20 mouse cellular contexts compared by ENCODE assay signal in genomic region chr2:20657856-20658255, GRCm38 (mm10).
DNase-seq lines count a peak whose midpoint lies in the region; ATAC-seq and TF ChIP-seq lines count a peak whose summit lies in the region.
"Had no signal": no experiment of that assay in that cellular context is flagged by ENCODE, and none has a peak within 500 bp of the region (broad histone marks: within the 10 kb centered on the region; RNA-seq: fewer than 3 reads in every experiment).

No protein-coding gene starts in this region.

- H3K27me3 ChIP-seq in kidney, embryonic 14.5 days (ENCODE audit: control insufficient read depth, insufficient read depth, low read length), result no peaks in the 10 kb centered on the region
- no peaks in the 10 kb centered on the region for H3K27me3 ChIP-seq in E14TG2a.4 (ENCODE audit: insufficient read depth, low read length)
- no peaks in the 10 kb centered on the region for H3K27me3 ChIP-seq in intestine, embryonic 15.5 days (replicated peaks)
- H3K27me3 ChIP-seq: embryonic facial prominence, embryonic 12.5 days; hindbrain, embryonic 13.5 days; liver, embryonic 12.5 days; lung, embryonic 15.5 days; megakaryocyte, embryonic 14.5 days; midbrain, embryonic 15.5 days had no signal

- no peaks in the 10 kb centered on the region; the same call in 1 of the 2 replicates for H3K4me1 ChIP-seq in kidney, embryonic 14.5 days (ENCODE audit: control insufficient read depth, insufficient read depth, low read length)
- H3K4me1 ChIP-seq in E14TG2a.4 (replicated peaks; ENCODE audit: low read depth, low read length), result peaks cover 92% of the 10 kb centered on the region
- peaks cover 3% of the 10 kb centered on the region; the same call in 1 of the 2 replicates for H3K4me1 ChIP-seq in intestine, embryonic 15.5 days (replicated peaks)
- H3K4me1 ChIP-seq: hindbrain, embryonic 13.5 days; limb, embryonic 10.5 days; liver, embryonic 12.5 days; megakaryocyte, embryonic 14.5 days; midbrain, embryonic 15.5 days had no signal

- intact Hi-C loops in gastrocnemius, adult 2 months (cut with DNase I), result no loop called here

- no peak overlapping the region for H3K27ac ChIP-seq in kidney, embryonic 14.5 days (ENCODE audit: low read depth, low read length)
- no peak overlapping the region for H3K27ac ChIP-seq in intestine, embryonic 15.5 days
- no peak overlapping the region for H3K27ac ChIP-seq in gastrocnemius, adult 2 months
- H3K27ac ChIP-seq in layer of hippocampus, adult 2 months, result no peak overlapping the region
- H3K27ac ChIP-seq: embryonic facial prominence, embryonic 12.5 days; hindbrain, embryonic 13.5 days; limb, embryonic 10.5 days; liver, embryonic 12.5 days; lung, embryonic 15.5 days; midbrain, embryonic 15.5 days had no signal

- no peak for TF ChIP-seq CTCF in E14TG2a.4 (conservative IDR thresholded peaks at IDR 0.05; ENCODE audit: low read length)
- no peak for TF ChIP-seq CTCF in gastrocnemius, adult 2 months (IDR thresholded peaks at IDR 0.05)
- TF ChIP-seq CTCF in layer of hippocampus, adult 2 months (conservative IDR thresholded peaks at IDR 0.05), result no peak

- ATAC-seq in kidney, embryonic 14.5 days (ENCODE audit: low FRiP score, low TSS enrichment), result no peak
- ATAC-seq in intestine, embryonic 15.5 days, result peak; percentile 79
- ATAC-seq: liver, embryonic 12.5 days; midbrain, embryonic 15.5 days had no signal

- WGBS in kidney, embryonic 14.5 days, result 85% methylated on average over 3 of the region's 3 CpGs
- WGBS in intestine, embryonic 15.5 days, result 56% methylated on average over 3 of the region's 3 CpGs

- peaks cover 4% of the 10 kb centered on the region for H3K36me3 ChIP-seq in kidney, embryonic 14.5 days (ENCODE audit: control insufficient read depth, insufficient read depth, low read length)
- H3K36me3 ChIP-seq in E14TG2a.4 (ENCODE audit: insufficient read depth, low read length), result peaks cover 27% of the 10 kb centered on the region
- H3K36me3 ChIP-seq in intestine, embryonic 15.5 days, result no peaks in the 10 kb centered on the region
- H3K36me3 ChIP-seq: embryonic facial prominence, embryonic 12.5 days; hindbrain, embryonic 13.5 days; limb, embryonic 10.5 days; liver, embryonic 12.5 days; lung, embryonic 15.5 days; midbrain, embryonic 15.5 days had no signal

- H3K4me3 ChIP-seq in kidney, embryonic 14.5 days (ENCODE audit: low read length), result no peak overlapping the region
- peak overlapping the region; percentile 14 for H3K4me3 ChIP-seq in E14TG2a.4 (replicated peaks; ENCODE audit: low read length)
- H3K4me3 ChIP-seq in intestine, embryonic 15.5 days (replicated peaks), result no peak overlapping the region
- H3K4me3 ChIP-seq in gastrocnemius, adult 2 months, result no peak overlapping the region
- H3K4me3 ChIP-seq in layer of hippocampus, adult 2 months, result no peak overlapping the region
- H3K4me3 ChIP-seq: embryonic facial prominence, embryonic 12.5 days; hindbrain, embryonic 13.5 days; limb, embryonic 10.5 days; liver, embryonic 12.5 days; lung, embryonic 15.5 days; megakaryocyte, embryonic 14.5 days; midbrain, embryonic 15.5 days had no signal

- peak; percentile 37 for DNase-seq in kidney, adult 18-20 months
- peak; percentile 40 to 45 for DNase-seq in kidney, postnatal 36 days
- DNase-seq in gastrocnemius, adult 2 months, result no peak
- no peak for DNase-seq in adrenal gland, adult 18-20 months (ENCODE audit: low spot score in 2 of 2)
- no peak for DNase-seq in layer of hippocampus, adult 2 months (ENCODE audit: low spot score in 2 of 2)
- DNase-seq: adrenal gland, postnatal 36 days; cerebellum, adult 9-10 months; gastrocnemius, postnatal 10 days; heart, postnatal 14 days; thymus, postnatal 25 days had no signal

- no peak overlapping the region for H3K4me2 ChIP-seq in kidney, embryonic 14.5 days (replicated peaks; ENCODE audit: low read depth, low read length)
- H3K4me2 ChIP-seq in intestine, embryonic 15.5 days (replicated peaks), result no peak overlapping the region
- H3K4me2 ChIP-seq: embryonic facial prominence, embryonic 12.5 days; hindbrain, embryonic 13.5 days; liver, embryonic 12.5 days; lung, embryonic 15.5 days; midbrain, embryonic 15.5 days had no signal

- no peak overlapping the region for H3K9ac ChIP-seq in kidney, embryonic 14.5 days (ENCODE audit: low read depth, low read length)
- H3K9ac ChIP-seq in intestine, embryonic 15.5 days, result no peak overlapping the region
- H3K9ac ChIP-seq: embryonic facial prominence, embryonic 12.5 days; hindbrain, embryonic 13.5 days; liver, embryonic 12.5 days; lung, embryonic 15.5 days; midbrain, embryonic 15.5 days had no signal

- no peaks in the 10 kb centered on the region for H3K9me3 ChIP-seq in kidney, embryonic 14.5 days (ENCODE audit: control insufficient read depth, low read length)
- H3K9me3 ChIP-seq in E14TG2a.4 (ENCODE audit: low read length), result no peaks in the 10 kb centered on the region
- H3K9me3 ChIP-seq in intestine, embryonic 15.5 days, result no peaks in the 10 kb centered on the region
- H3K9me3 ChIP-seq: embryonic facial prominence, embryonic 12.5 days; hindbrain, embryonic 13.5 days; limb, embryonic 10.5 days; liver, embryonic 12.5 days; lung, embryonic 15.5 days; megakaryocyte, embryonic 14.5 days; midbrain, embryonic 15.5 days had no signal

Comparison
In these comparisons a context has a peak if more than half of its experiments do, and no peak if none do; other contexts are left out.
1. DNase-seq: peak in kidney, adult 18-20 months (single experiment) and kidney, postnatal 36 days (2 of 2); none in gastrocnemius, adult 2 months (single experiment), adrenal gland, adult 18-20 months (0 of 2) and layer of hippocampus, adult 2 months (0 of 2).